ENCODE assay signal across 10 mouse cellular contexts in genomic region chr13:107838126-107838715, GRCm38 (mm10).
DNase-seq lines count a peak whose midpoint lies in the region; ATAC-seq lines count a peak whose summit lies in the region.
"Had no signal": no experiment of that assay in that cellular context is flagged by ENCODE, and none has a peak within 500 bp of the region (broad histone marks: within the 10 kb centered on the region; RNA-seq: fewer than 3 reads in every experiment).

No protein-coding gene starts in this region.

- no peak for DNase-seq in embryonic facial prominence, embryonic 11.5 days (ENCODE audit: low spot score)
- DNase-seq in embryonic facial prominence, embryonic 10.5 days (ENCODE audit: low spot score): no peak
- DNase-seq in urinary bladder, postnatal 14 days (ENCODE audit: low spot score): peak; percentile 18
- no peak for DNase-seq in urinary bladder, adult 2 months (ENCODE audit: low spot score)
- peak; percentile 43 for DNase-seq in lung, postnatal 10 days
- no peak for DNase-seq in retina, embryonic 14.5 days (ENCODE audit: low spot score)
- no peak for DNase-seq in T-cell, adult 2 months (ENCODE audit: low spot score)
- DNase-seq in thymus, postnatal 10 days (ENCODE audit: low spot score in 2 of 2): no peak
- DNase-seq: lung, embryonic 14.5 days; thymus, postnatal 4 days had no signal

- H3K9ac ChIP-seq in embryonic facial prominence, embryonic 11.5 days (replicated peaks; ENCODE audit: low read length): no peak overlapping the region
- H3K9ac ChIP-seq: lung, embryonic 14.5 days had no signal

- H3K4me2 ChIP-seq in embryonic facial prominence, embryonic 11.5 days (ENCODE audit: low read depth, low read length): no peak overlapping the region
- H3K4me2 ChIP-seq: lung, embryonic 14.5 days had no signal

- H3K27ac ChIP-seq in embryonic facial prominence, embryonic 11.5 days (replicated peaks; ENCODE audit: low read depth, low read length): no peak overlapping the region
- H3K27ac ChIP-seq in embryonic facial prominence, embryonic 10.5 days (replicated peaks): no peak overlapping the region

- peak; percentile 44; the same call in 1 of the 2 replicates for ATAC-seq in embryonic facial prominence, embryonic 11.5 days (replicated peaks; ENCODE audit: insufficient number of reproducible peaks, low FRiP score, low TSS enrichment, low read depth)

- no peak overlapping the region for H3K4me3 ChIP-seq in embryonic facial prominence, embryonic 11.5 days (ENCODE audit: low read depth, low read length)
- no peak overlapping the region for H3K4me3 ChIP-seq in embryonic facial prominence, embryonic 10.5 days

- no peaks in the 10 kb centered on the region for H3K27me3 ChIP-seq in embryonic facial prominence, embryonic 11.5 days (ENCODE audit: control insufficient read depth, insufficient read depth, low read length)
- H3K27me3 ChIP-seq in embryonic facial prominence, embryonic 10.5 days (replicated peaks; ENCODE audit: low read depth, poor library complexity, severe bottlenecking): no peaks in the 10 kb centered on the region

- no peaks in the 10 kb centered on the region for H3K36me3 ChIP-seq in embryonic facial prominence, embryonic 11.5 days (replicated peaks; ENCODE audit: control insufficient read depth, insufficient read depth, low read depth, low read length)
- H3K36me3 ChIP-seq in embryonic facial prominence, embryonic 10.5 days (replicated peaks): peaks cover 3% of the 10 kb centered on the region; the same call in 1 of the 2 replicates

- H3K4me1 ChIP-seq in embryonic facial prominence, embryonic 11.5 days (ENCODE audit: control insufficient read depth, insufficient read depth, low read length): no peaks in the 10 kb centered on the region
- H3K4me1 ChIP-seq in embryonic facial prominence, embryonic 10.5 days: peaks cover 59% of the 10 kb centered on the region

- H3K9me3 ChIP-seq in embryonic facial prominence, embryonic 11.5 days (replicated peaks; ENCODE audit: control insufficient read depth, low read length): no peaks in the 10 kb centered on the region
- H3K9me3 ChIP-seq in embryonic facial prominence, embryonic 10.5 days: no peaks in the 10 kb centered on the region

- 79% methylated on average over 9 of the region's 9 CpGs for WGBS in embryonic facial prominence, embryonic 11.5 days
- 76% methylated on average over 9 of the region's 9 CpGs for WGBS in embryonic facial prominence, embryonic 10.5 days

Comparison
In these comparisons a context has a peak if more than half of its experiments do, and no peak if none do; other contexts are left out.
1. DNase-seq: peak in urinary bladder, postnatal 14 days (single experiment) and lung, postnatal 10 days (single experiment); none in embryonic facial prominence, embryonic 11.5 days (single experiment), embryonic facial prominence, embryonic 10.5 days (single experiment), urinary bladder, adult 2 months (single experiment), retina, embryonic 14.5 days (single experiment), T-cell, adult 2 months (single experiment) and thymus, postnatal 10 days (0 of 2).